Mouse (Mus musculus): ENCODE results near the gene A430033K04Rik.

A430033K04Rik gene

DNA sequence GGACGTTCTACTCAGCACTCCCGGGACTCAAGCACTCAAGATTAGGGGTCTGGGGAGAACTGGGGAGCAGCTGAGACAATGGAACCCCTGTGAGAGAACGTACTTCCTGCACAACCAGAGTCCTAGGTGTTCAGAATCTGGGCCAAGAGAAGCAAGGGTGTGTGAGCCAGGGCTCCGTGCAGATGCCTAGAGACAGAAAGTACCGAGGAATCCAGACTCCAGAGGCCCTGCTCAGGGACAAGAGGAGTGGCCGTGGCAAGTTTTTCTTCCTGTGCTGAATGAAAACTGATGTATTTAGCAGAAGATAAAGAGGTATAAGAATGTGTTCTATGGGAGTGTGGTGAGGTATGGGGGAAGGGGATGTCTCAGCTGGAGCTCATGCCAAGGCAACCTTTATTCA, 74.8 kb downstream of the A430033K04Rik start:
- no peak for DNase-seq

Data from lung, postnatal 10 days (tissue).